Mouse (Mus musculus): ENCODE results near the gene Abca1. TPM values are rescaled to one million over a fixed set of nuclear protein-coding genes. Genes with fewer than 3 reads are reported as not detected.

Abca1 gene
- total RNA-seq, 4 experiments from 2014 or later = 13.6 to 22.8 (median 16.8) TPM

GRCm38 (mm10) chr4:53149644-53150043 is 10.1 kb downstream of the Abca1 start:
- DNase-seq (ENCODE audit: low spot score) = no peak

GRCm38 (mm10) chr4:53148817-53149216 is 10.9 kb downstream of the Abca1 start:
- no peak for DNase-seq (ENCODE audit: low spot score)

GRCm38 (mm10) chr4:53147454-53147853 is 12.2 kb downstream of the Abca1 start:
- DNase-seq (ENCODE audit: low spot score) = no peak

- no peak for DNase-seq (ENCODE audit: low spot score)
Measured at GRCm38 (mm10) chr4:53147046-53147445, 12.6 kb downstream of the Abca1 start.

GRCm38 (mm10) chr4:53146227-53146949 is 13.3 kb downstream of the Abca1 start:
- DNase-seq (ENCODE audit: low spot score) = no peak

- DNase-seq (ENCODE audit: low spot score) = no peak
Measured at GRCm38 (mm10) chr4:53145434-53146168, 14.1 kb downstream of the Abca1 start.

GRCm38 (mm10) chr4:53144571-53144970 is 15.1 kb downstream of the Abca1 start:
- no peak for DNase-seq (ENCODE audit: low spot score)

- no peak for DNase-seq (ENCODE audit: low spot score)
Measured at GRCm38 (mm10) chr4:53144021-53144420, 15.7 kb downstream of the Abca1 start.

- DNase-seq (ENCODE audit: low spot score) = no peak
Measured at GRCm38 (mm10) chr4:53140678-53141077, 19.0 kb downstream of the Abca1 start.

GRCm38 (mm10) chr4:53139495-53139894 is 20.2 kb downstream of the Abca1 start:
- no peak for DNase-seq (ENCODE audit: low spot score)

- no peak for DNase-seq (ENCODE audit: low spot score)
Measured at GRCm38 (mm10) chr4:53138974-53139373, 20.7 kb downstream of the Abca1 start.

GRCm38 (mm10) chr4:53137087-53137486 is 22.6 kb downstream of the Abca1 start:
- no peak for DNase-seq (ENCODE audit: low spot score)

- DNase-seq (ENCODE audit: low spot score) = no peak
Measured at GRCm38 (mm10) chr4:53134816-53135215, 24.9 kb downstream of the Abca1 start.

GRCm38 (mm10) chr4:53133995-53134394 is 25.7 kb downstream of the Abca1 start:
- no peak for DNase-seq (ENCODE audit: low spot score)

GRCm38 (mm10) chr4:53131538-53131937 is 28.2 kb downstream of the Abca1 start:
- no peak for DNase-seq (ENCODE audit: low spot score)

GRCm38 (mm10) chr4:53130622-53131517 is 28.8 kb downstream of the Abca1 start:
- no peak for DNase-seq (ENCODE audit: low spot score)

GRCm38 (mm10) chr4:53129716-53130301 is 29.9 kb downstream of the Abca1 start:
- DNase-seq (ENCODE audit: low spot score) = no peak

- no peak for DNase-seq (ENCODE audit: low spot score)
Measured at GRCm38 (mm10) chr4:53127266-53127665, 32.4 kb downstream of the Abca1 start.

- no peak for DNase-seq (ENCODE audit: low spot score)
Measured at GRCm38 (mm10) chr4:53126794-53127193, 32.9 kb downstream of the Abca1 start.

- no peak for DNase-seq (ENCODE audit: low spot score)
Measured at GRCm38 (mm10) chr4:53124837-53125490, 34.7 kb downstream of the Abca1 start.

- DNase-seq (ENCODE audit: low spot score) = no peak
Measured at GRCm38 (mm10) chr4:53122310-53122709, 37.4 kb downstream of the Abca1 start.

All from heart, adult 8-10 months (tissue).